Mouse (Mus musculus) retina, postnatal 1 day (tissue): ENCODE measurements around the gene Slc6a21.

Source experiments
- DNase-seq: peaks from one replicate; pipeline ENCODE4 v3.0.0-alpha.2; 2012

Gene Slc6a21

GRCm38 (mm10) chr7:45257063-45257840 lies 20.1 kb upstream of the Slc6a21 start:
- DNase-seq: no peak

DNA sequence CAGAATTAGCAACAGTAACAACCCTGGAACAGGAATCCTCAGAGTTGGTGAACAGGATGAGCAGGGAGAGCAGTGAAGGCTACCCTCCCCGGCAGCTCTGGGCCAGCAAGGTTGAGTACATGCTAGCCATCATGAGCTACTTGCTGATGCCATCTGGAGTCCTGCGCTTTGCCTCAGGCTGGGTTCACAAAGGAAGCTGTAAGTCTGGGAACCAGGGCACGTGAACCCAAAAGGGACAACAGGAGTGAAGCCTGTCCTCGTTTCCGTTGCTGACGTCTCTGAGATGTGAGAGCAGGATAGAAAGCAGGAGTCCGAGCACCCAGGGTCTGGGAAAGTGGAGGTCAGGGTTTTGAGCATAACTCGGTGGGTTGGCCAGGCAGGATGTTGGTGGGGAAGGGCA lies 18.0 kb upstream of the Slc6a21 start:
- DNase-seq: no peak

- no peak for DNase-seq
Observed at GRCm38 (mm10) chr7:45262266-45262665, 15.0 kb upstream of the Slc6a21 start.

DNA sequence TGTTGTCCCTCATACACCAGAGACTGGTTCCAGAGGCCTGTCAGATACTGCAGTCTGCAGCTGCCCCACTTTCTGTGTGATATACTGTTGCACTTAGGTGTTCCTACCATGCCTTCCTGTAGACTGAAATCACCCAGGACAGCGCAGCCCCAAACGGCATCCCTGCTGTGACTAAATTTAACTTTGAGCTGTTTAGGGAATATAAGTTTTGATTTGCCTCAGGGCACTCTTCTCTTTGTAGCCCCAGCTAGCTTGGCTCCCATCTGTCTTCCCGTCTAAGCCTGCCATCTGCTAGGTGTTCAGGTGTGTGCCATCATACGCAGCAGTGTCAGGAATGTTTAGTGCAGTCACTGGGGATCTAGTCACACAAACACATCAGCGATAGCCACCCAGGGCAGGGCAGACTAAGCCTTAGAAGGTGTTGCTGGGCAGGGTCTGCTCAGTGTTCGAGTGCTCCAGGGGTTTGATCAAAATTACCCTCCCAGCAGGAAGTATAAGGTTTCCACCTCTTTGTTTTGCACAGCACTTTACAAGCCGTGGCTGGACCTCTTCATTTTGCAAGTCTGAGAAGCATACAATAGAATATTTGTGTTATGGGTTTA lies 14.2 kb upstream of the Slc6a21 start:
- DNase-seq: no peak

DNA sequence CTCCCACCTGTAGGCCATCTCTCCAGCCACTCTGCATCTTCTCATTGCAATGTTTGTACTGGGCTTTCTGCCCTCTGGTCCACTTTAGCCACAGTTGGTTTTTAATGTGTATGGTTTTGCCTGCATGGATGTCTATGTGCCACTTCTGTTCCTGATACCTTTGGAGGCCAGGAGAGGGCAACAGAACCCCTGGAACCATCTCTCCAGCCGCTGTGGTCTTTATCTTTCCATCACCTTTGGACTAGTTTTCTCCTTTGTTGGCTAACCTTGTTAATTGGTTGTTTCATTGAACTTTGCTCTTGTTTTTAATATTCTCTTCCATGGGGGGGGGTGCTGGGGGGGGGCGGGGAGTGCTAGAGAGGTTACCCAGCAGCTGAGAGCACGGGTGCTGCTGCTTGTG lies 13.0 kb upstream of the Slc6a21 start:
- DNase-seq: no peak

GRCm38 (mm10) chr7:45265518-45265917 lies 11.8 kb upstream of the Slc6a21 start:
- DNase-seq: no peak

- DNase-seq: no peak
Observed at GRCm38 (mm10) chr7:45272786-45273412, 4.4 kb upstream of the Slc6a21 start.

DNA sequence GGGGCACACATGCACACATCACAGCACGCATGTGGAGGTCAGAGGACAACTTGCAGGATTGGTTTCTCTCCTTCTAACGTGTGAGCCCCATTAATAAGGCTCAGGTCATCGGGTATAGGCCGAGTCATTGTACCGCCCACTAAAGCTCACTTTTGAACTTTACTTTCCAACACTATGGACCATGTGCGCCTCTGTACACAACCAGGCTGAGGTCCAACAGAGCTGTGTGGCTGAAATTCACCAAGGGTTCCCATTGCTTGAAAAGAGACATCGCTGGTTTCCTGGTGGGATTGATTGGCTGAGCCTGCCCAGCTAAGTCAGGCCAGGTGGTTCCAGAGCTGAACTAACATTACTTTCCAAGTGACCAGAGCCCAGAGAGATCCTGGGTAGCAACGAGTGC lies 3.6 kb upstream of the Slc6a21 start:
- no peak for DNase-seq

DNA sequence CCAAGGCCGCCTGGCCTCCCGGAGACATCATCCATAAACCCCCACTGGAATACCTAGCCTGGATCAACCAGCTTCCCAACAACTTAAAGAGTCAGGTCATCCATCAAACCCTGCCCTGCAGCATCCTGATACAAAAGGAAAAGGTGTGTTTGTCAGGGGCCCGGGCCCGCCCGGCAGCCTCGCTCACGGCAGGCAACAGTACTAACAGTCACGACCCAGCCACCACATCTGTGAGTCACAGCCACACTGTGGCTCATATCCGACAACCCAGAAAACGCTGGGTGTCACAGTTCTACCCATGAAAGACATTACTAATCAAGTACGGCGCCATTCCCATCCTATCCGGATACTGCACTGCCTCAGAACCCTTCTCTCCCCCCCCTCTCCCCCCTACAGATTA lies 9.2 kb downstream of the Slc6a21 start:
- no peak for DNase-seq

- DNase-seq: no peak
Observed at GRCm38 (mm10) chr7:45296626-45297025, 19.3 kb downstream of the Slc6a21 start.

DNA sequence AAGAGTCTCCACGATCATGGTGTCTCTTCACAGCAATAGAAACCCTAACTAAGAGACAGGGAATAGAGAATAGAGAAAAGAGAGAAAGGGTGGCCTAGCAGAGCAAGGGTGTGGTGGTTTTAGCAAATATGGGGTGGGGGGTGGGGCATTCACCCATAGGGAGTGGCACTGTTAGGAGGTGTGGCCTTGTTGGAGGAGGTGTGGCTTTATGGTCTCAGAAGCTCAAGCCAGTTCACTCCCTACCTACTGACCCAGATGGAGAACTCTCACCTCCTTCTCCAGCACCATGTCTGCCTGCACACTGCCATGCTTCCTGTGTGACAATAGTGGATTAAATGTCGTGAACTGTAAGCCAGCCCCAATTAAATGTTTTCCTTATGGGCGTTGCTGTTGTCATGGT lies 20.2 kb downstream of the Slc6a21 start:
- no peak for DNase-seq

GRCm38 (mm10) chr7:45299752-45300151 lies 22.4 kb downstream of the Slc6a21 start:
- peak; percentile 79 for DNase-seq

- DNase-seq: peak; percentile 72
Observed at GRCm38 (mm10) chr7:45300270-45300669, 23.0 kb downstream of the Slc6a21 start.

GRCm38 (mm10) chr7:45302626-45303025 lies 25.3 kb downstream of the Slc6a21 start:
- no peak for DNase-seq

DNA sequence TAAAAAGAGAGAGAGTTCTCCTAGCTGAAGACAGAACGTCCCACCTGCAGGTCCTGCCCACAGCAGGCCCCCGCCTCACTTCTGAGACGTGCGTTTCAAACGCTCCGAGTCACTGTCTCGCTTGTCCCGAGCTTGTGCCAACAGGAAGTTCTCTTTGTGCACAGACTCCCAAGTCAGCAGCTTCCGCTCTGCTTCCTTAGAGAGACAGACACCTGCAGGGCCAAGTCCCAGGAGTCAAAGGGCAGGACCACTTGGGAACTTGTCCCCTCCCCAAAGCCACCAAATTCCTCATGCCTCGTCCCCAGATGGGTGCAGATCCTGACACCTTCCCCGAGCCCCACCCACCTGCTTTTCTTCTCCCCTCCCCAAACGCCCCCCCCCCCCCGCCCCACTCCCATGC lies 27.6 kb downstream of the Slc6a21 start:
- DNase-seq: no peak

DNA sequence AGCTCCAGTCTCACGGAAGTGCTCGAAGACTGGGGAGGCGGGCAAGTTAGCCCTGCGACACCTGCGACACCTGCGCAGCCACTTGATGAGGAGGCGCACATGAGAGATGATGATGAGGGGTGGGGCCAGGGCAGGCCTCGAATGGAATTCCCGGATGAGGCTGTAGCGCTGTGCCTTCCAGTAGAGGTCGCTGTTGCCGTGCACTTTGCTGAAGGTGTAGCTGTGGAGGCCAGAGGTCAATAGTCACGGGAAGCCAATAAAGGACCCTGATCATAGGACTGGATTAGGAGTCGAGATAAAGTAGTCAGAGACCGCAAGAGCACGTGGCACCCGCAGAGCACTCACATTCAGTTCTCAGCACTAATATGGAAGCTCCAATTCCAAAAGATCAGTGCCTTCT lies 28.0 kb downstream of the Slc6a21 start:
- DNase-seq: peak; percentile 80

DNA sequence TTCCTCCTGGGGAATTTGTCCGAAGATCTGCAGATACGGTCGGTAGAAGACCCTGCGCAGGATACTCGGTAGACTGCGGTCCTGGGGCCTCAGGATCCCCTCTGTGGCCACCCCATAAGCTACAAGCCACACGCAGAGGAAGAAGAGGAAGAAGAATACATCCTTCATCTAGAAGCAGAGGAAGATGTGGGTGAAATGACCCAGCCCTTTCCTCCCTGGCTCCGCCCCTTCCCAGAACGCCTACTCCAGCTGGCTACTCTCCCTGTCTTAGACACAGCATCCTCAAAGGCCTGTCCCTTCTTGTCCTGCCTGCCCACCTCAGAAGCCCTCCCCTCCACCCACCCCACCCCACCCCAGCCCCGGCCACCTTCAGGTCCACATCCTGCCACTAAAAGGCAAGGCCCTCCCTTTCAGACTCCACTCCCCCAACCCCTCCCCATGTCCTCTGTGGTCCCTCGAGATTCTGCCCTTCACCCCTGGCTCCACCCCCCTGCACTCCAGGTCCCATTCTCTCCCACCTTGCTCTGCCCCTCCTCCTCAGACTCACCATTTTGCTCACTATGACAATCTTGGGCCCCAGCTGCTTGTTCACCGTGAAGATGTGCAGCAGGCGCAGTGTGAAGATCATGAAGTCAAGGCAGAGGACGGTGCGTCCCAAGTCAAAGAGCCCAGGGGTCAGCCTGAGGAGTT lies 31.4 kb downstream of the Slc6a21 start:
- DNase-seq: no peak

DNA sequence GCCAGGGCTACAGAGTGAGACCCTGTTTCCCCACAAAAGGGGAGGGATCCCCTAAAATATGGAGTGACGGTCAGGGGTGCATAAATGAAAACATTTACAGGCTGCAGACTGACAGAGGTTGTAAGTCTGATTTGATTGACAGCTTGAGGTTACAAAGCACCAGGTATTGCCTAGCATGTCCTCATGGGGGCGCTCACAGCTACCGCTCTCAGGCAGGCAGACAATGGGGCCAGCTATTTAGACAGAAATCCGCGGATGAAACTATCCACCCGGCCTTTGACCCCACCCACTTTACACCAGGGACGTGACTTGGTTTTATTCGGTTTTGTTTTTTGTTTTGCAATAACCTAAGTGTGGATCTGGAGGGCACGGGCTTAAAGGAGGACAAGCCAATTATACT lies 32.1 kb downstream of the Slc6a21 start:
- DNase-seq: peak; percentile 85

GRCm38 (mm10) chr7:45312023-45312422 lies 34.7 kb downstream of the Slc6a21 start:
- no peak for DNase-seq

GRCm38 (mm10) chr7:45312686-45313453 lies 35.6 kb downstream of the Slc6a21 start:
- DNase-seq: no peak

- DNase-seq: no peak
Observed at GRCm38 (mm10) chr7:45313495-45313894, 36.2 kb downstream of the Slc6a21 start.

DNA sequence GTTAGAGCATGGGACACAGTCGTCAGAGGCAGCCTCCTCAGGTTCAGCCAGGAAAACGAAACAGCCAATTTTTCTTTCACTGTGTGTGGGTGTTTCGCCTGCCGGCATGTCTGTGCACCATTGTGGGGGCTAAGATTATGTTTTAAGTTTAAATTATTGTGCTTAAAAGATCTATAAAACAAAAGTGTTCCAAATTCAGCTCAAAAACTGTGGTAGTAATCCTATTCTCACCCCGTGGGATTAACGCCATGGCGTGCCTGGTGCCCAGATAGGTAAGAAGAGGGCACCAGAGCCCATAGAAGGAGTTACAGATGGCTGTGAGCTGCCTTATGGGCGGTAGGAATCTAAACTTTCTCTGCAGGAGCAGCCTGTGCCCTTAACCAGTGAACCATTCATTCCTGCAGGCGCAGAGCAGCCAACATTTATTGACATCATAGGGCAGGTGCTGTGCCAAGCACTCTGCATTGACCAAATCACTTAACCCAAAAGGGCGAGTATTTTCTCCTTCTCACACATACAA lies 37.9 kb downstream of the Slc6a21 start:
- no peak for DNase-seq

GRCm38 (mm10) chr7:45316536-45316935 lies 39.2 kb downstream of the Slc6a21 start:
- DNase-seq: no peak
